Mouse (Mus musculus) lung, postnatal 0 days (tissue): ENCODE results near the gene Lrrc40. TPM values are rescaled to one million over a fixed set of nuclear protein-coding genes. Genes with fewer than 3 reads are reported as not detected.

Source experiments
- ATAC-seq: fragments of 200-750 bp; cut with Nextera tagmentation; 2 replicates; pipeline ENCODE4 v1.8.0; 2017; ENCODE audit warnings: moderate library complexity
- DNase-seq: peaks from one replicate; pipeline ENCODE4 v3.0.0-alpha.2; 2016; ENCODE audit warnings: low spot score
- H3K27ac ChIP-seq: fragments of 300-500 bp; sonication (generic); 2 replicates; pipeline ENCODE4 v1.5.1; 2014; ENCODE audit warnings: antibody characterized with exemption, mild to moderate bottlenecking, low read length, mixed read lengths
- H3K27me3 ChIP-seq: fragments of 300-500 bp; sonication (generic); replicated peaks from 2 replicates; pipeline ENCODE4 v1.6.1; 2014; ENCODE audit warnings: low read length, mixed read lengths; ENCODE audit not compliant: insufficient read depth
- H3K36me3 ChIP-seq: fragments of 300-500 bp; sonication (generic); 2 replicates; pipeline ENCODE4 v1.6.1; 2014; ENCODE audit warnings: low read length, mixed read lengths; ENCODE audit not compliant: insufficient read depth
- H3K4me1 ChIP-seq: fragments of 300-500 bp; sonication (generic); 2 replicates; pipeline ENCODE4 v1.6.1; 2014; ENCODE audit warnings: antibody characterized with exemption, low read depth, low read length, mixed read lengths; ENCODE audit not compliant: insufficient read depth
- H3K4me2 ChIP-seq: fragments of 300-500 bp; sonication (generic); replicated peaks from 2 replicates; pipeline ENCODE4 v1.6.1; 2014; ENCODE audit warnings: low read depth, mild to moderate bottlenecking, low read length, moderate library complexity, mixed read lengths
- H3K4me3 ChIP-seq: fragments of 300-500 bp; sonication (generic); 2 replicates; pipeline ENCODE4 v1.5.1; 2014; ENCODE audit warnings: low read depth, low read length
- H3K9ac ChIP-seq: fragments of 300-500 bp; sonication (generic); replicated peaks from 2 replicates; pipeline ENCODE4 v1.6.1; 2014; ENCODE audit warnings: low read depth, mild to moderate bottlenecking
- H3K9me3 ChIP-seq: fragments of 300-500 bp; sonication (generic); 2 replicates; pipeline ENCODE4 v1.6.1; 2016; ENCODE audit warnings: low read length, mixed read lengths
- CTCF ChIP-seq: IDR thresholded peaks from 2 replicates; pipeline ENCODE4 v1.5.1; 2016; ENCODE audit warnings: antibody characterized with exemption, mild to moderate bottlenecking
- EP300 ChIP-seq: IDR thresholded peaks from 2 replicates; pipeline ENCODE4 v1.6.1; 2016; ENCODE audit warnings: antibody characterized with exemption, mild to moderate bottlenecking, control low read depth
- WGBS: fragments of 180-500 bp; shearing (Covaris S2); extraction: QIAGEN DNeasy Blood & Tissue Kit; methylation state at CpG from one replicate; pipeline ENCODE4 v1.1.7; 2014; 5-methylcytosine and 5-hydroxymethylcytosine counted together
- polyA plus RNA-seq: library from polyadenylated mRNA; unstranded; fragments of >200 nt; fragmentation: Nextera tagmentation; extraction: Ambion mirVana; gene quantifications from 2 replicates; pipeline ENCODE4 v1.2.1, GENCODE M21; 2015

Lrrc40 gene
- polyA plus RNA-seq, 1 experiment from 2014 or later, result 15.1 TPM

DNA sequence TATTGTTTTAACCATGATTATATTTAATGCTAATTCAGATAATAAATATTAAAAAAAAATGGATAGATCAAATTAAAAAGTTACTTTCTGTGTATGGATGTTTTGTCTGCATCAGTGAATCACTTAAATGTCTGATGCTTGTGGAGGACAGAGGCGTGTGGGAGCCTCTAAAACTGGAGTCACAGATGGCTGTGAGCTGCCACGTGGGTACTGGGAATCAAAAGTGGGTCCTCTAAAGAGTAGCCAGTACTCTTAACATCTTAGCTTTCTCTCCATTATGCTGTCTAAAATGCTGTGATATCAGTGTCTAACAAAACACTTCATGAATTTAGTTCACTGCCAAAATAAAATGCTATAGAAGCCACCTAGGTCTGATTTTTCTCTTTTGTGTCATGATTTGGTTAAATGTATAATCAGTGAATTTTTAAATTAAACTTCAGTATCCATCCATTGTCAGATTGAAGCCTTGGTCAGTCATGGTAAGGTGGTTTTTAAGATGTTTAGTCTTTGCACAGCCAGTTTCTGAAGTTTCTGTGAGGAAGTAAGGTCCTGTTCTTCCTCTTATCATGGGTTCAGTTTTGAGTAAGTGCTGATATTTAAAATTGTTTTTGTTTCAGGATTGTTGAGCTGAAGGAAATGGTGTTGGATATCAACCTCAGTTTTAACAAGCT lies 24.3 kb downstream of the Lrrc40 start:
- H3K4me2 ChIP-seq, result no peak overlapping the region
- no peak overlapping the region for H3K27ac ChIP-seq
- ATAC-seq, result no peak
- no peak overlapping the region for H3K9ac ChIP-seq
- H3K9me3 ChIP-seq, result no peaks in the 10 kb centered on the region
- no peak overlapping the region for H3K4me3 ChIP-seq
- H3K27me3 ChIP-seq, result no peaks in the 10 kb centered on the region
- no peak for TF ChIP-seq CTCF
- TF ChIP-seq EP300, result no peak
- H3K4me1 ChIP-seq, result no peaks in the 10 kb centered on the region
- no peak for DNase-seq
- peaks cover 15% of the 10 kb centered on the region for H3K36me3 ChIP-seq
- 89% methylated on average over 2 of the region's 2 CpGs for WGBS

- 66% methylated on average over 5 of the region's 5 CpGs for WGBS
- H3K4me2 ChIP-seq, result no peak overlapping the region
- no peaks in the 10 kb centered on the region for H3K4me1 ChIP-seq
- no peak overlapping the region for H3K9ac ChIP-seq
- no peak overlapping the region for H3K27ac ChIP-seq
- H3K4me3 ChIP-seq, result no peak overlapping the region
- peak; percentile 78 for ATAC-seq
- peak; percentile 54 for DNase-seq
- H3K36me3 ChIP-seq, result peaks cover 13% of the 10 kb centered on the region
- H3K9me3 ChIP-seq, result no peaks in the 10 kb centered on the region
- H3K27me3 ChIP-seq, result no peaks in the 10 kb centered on the region
- TF ChIP-seq EP300, result peak; percentile 89
- TF ChIP-seq CTCF, result no peak
Observed at GRCm38 (mm10) chr3:158061811-158062523, 25.5 kb downstream of the Lrrc40 start.

DNA sequence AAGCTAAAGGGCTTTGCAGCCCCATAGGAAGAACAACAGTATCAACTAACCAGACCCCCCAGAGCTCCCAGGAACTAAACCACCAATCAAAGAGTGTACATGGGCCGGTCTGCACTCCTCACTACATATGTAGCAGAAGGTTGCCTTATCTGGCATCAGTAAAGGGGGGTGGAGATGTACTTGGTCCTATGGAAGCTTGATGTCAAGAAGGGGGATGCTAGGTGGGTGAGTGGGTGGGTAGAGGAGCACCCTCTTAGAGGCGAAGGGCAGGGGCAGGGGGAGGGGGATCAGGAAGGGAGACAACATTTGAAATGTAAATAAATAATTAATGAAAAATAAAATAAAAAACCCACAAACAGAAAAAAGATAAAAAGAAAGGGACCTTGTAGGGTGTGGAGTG lies 28.8 kb downstream of the Lrrc40 start:
- no peak overlapping the region for H3K9ac ChIP-seq
- no peak overlapping the region for H3K4me3 ChIP-seq
- no peak overlapping the region for H3K27ac ChIP-seq
- 94% methylated on average over 2 of the region's 2 CpGs for WGBS
- TF ChIP-seq EP300, result no peak
- no peak for TF ChIP-seq CTCF
- DNase-seq (no peak), ATAC-seq (no peak)
- no peaks in the 10 kb centered on the region for H3K4me1 ChIP-seq
- H3K9me3 ChIP-seq, result no peaks in the 10 kb centered on the region
- no peaks in the 10 kb centered on the region for H3K36me3 ChIP-seq
- H3K27me3 ChIP-seq, result no peaks in the 10 kb centered on the region
- no peak overlapping the region for H3K4me2 ChIP-seq

DNA sequence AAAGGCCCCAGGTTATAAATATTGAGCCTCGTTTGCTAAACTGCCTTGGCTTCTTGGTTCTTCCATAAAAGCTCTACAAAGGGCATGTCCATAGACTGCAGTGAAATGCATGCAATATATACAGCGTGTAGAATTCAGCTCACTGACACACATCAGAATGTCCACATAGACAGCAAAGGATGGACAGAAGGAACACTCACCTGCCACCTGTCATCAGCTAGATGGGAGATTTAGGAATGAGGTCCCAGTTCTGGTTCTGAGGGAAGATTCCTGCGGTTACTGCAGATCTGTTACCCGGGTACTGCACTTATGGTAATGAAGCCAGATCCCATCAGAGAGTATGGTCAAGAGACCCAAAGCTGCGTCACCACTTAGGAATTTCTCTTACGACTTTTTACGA lies 31.5 kb downstream of the Lrrc40 start:
- no peaks in the 10 kb centered on the region for H3K36me3 ChIP-seq
- H3K4me1 ChIP-seq, result no peaks in the 10 kb centered on the region
- H3K27me3 ChIP-seq, result no peaks in the 10 kb centered on the region
- H3K27ac ChIP-seq, result no peak overlapping the region
- no peak for ATAC-seq
- no peak for DNase-seq
- H3K9me3 ChIP-seq, result no peaks in the 10 kb centered on the region
- no peak overlapping the region for H3K4me3 ChIP-seq
- H3K9ac ChIP-seq, result no peak overlapping the region
- 55% methylated on average over 7 of the region's 7 CpGs for WGBS
- no peak for TF ChIP-seq EP300
- TF ChIP-seq CTCF, result no peak
- H3K4me2 ChIP-seq, result no peak overlapping the region

DNA sequence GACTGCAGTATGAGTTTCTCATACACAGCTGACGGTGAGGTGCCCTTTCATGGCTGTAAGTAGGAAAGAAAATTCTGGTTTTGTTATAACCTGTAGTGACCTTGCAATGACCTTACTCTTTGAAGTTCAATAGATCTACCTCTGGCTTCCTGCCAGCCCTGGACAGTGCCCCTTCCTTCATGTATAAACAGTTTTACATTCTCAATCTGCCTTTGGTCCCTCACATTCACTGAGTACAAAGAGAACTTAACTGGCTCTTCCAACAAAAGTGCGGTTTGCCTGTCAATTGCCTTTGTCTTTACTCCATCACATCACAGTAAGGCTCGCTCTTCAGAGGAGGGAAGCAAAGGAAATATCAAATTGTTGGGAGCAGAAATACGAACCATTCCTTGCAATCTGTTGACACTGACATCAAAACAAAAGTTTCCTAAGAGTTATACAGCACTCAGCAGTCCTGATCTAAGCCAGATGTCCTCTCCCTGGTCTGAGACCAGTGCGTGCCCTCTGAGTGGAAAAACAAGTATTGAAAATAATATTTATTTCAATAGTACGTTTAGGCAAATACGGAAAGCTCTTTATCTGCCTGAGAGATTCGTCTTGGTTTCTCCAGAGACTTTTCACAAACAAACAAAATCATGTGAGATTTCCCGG lies 32.3 kb downstream of the Lrrc40 start:
- no peak for ATAC-seq
- Histone ChIP-seq H3K4me1 (no peaks in the 10 kb centered on the region), H3K4me3 (no peak overlapping the region), H3K36me3 (no peaks in the 10 kb centered on the region), H3K9ac (no peak overlapping the region), H3K27me3 (no peaks in the 10 kb centered on the region), H3K4me2 (no peak overlapping the region), H3K27ac (no peak overlapping the region), H3K9me3 (no peaks in the 10 kb centered on the region)
- no peak for TF ChIP-seq CTCF
- TF ChIP-seq EP300, result no peak
- no peak for DNase-seq
- 37% methylated on average over 9 of the region's 9 CpGs for WGBS

DNA sequence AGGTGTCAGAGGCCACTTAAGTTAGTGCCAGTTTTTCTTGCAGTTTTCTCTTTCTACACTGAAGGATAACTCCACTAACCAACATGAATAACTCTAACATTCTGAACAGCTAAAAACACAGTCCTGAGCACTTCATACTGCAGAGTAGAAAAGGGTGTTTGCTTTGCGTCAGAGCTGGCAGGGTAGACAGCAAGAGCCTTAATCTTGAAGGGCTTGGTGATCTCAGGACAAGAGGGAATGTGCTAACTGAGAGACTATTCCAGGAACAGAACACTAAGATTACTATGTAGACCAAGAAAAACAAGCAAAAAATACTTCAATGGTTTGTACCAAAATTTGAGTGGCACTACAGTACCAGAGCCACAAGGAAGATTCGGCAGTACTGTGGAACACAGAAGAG lies 38.5 kb downstream of the Lrrc40 start:
- Histone ChIP-seq H3K36me3 (no peaks in the 10 kb centered on the region), H3K4me1 (no peaks in the 10 kb centered on the region), H3K9ac (no peak overlapping the region), H3K27ac (no peak overlapping the region), H3K4me3 (no peak overlapping the region), H3K9me3 (no peaks in the 10 kb centered on the region), H3K27me3 (no peaks in the 10 kb centered on the region), H3K4me2 (no peak overlapping the region)
- 61% methylated on average over 2 of the region's 2 CpGs for WGBS
- ATAC-seq (peak; percentile 98), DNase-seq (peak; percentile 88)
- TF ChIP-seq EP300 (peak; percentile 95), CTCF (no peak)
